In genomic region chr1:192091806-192092772, GRCm38 (mm10) we compare ENCODE assay signal across 8 mouse cellular contexts. TPM values are rescaled to one million over a fixed set of nuclear protein-coding genes. Genes with fewer than 3 reads are reported as not detected.
DNase-seq lines count a peak whose midpoint lies in the region; ATAC-seq and TF ChIP-seq lines count a peak whose summit lies in the region.

Gene Traf5, minus strand, starts transcription at chr1:192092559.

- H3K9me3 ChIP-seq in hindbrain, embryonic 16.5 days (ENCODE audit: control insufficient read depth, low read length) = no peaks in the 10 kb centered on the region

- intact Hi-C loops in left cerebral cortex, adult 2 months (cut with DNase I) = loop anchor here (1.0 to 2.0 kb wide), 2 partner anchors 15 to 101 kb away; no protein-coding TSS in a partner anchor

- H3K27me3 ChIP-seq in hindbrain, embryonic 16.5 days (replicated peaks; ENCODE audit: control insufficient read depth, insufficient read depth, low read length) = peaks cover 7% of the 10 kb centered on the region

- peak within 1 kb of the TSS; percentile 23; the same call in 1 of the 2 replicates for H3K27ac ChIP-seq in hindbrain, embryonic 16.5 days (ENCODE audit: low read depth, low read length)
- H3K27ac ChIP-seq in left cerebral cortex, adult 2 months = peak within 1 kb of the TSS; percentile 74

- H3K4me1 ChIP-seq in hindbrain, embryonic 16.5 days (ENCODE audit: control insufficient read depth, insufficient read depth, low read depth, low read length) = peaks cover 5% of the 10 kb centered on the region; the same call in 1 of the 2 replicates

- WGBS in hindbrain, embryonic 16.5 days = 3% methylated on average over 63 of the region's 63 CpGs

- H3K4me2 ChIP-seq in hindbrain, embryonic 16.5 days (ENCODE audit: low read length) = peak within 1 kb of the TSS; percentile 99

- peak; percentile 97 for ATAC-seq in hindbrain, embryonic 16.5 days
- ATAC-seq in megakaryocyte, adult 5-6 weeks (ENCODE audit: poor library complexity, severe bottlenecking) = peak; percentile 89

- H3K36me3 ChIP-seq in hindbrain, embryonic 16.5 days (ENCODE audit: control insufficient read depth, insufficient read depth, low read length) = no peaks in the 10 kb centered on the region

- peak; percentile 95 for DNase-seq in T-cell, adult 2 months (ENCODE audit: low spot score)
- DNase-seq in cerebellum, postnatal 36 days = peak; percentile 74 to 86
- peak; percentile 98 for DNase-seq in gastrocnemius, adult 18-20 months (ENCODE audit: low spot score)
- DNase-seq in left cerebral cortex, adult 2 months (ENCODE audit: extremely low spot score in 1 of 2, low spot score in 2 of 2) = peak; percentile 92 to 94
- DNase-seq in right cerebral cortex, adult 2 months (ENCODE audit: low spot score in 2 of 2) = peak; percentile 90
- peak; percentile 99 for DNase-seq in urinary bladder, postnatal 14 days (ENCODE audit: low spot score)

- TF ChIP-seq CTCF in left cerebral cortex, adult 2 months (IDR thresholded peaks at IDR 0.05) = no peak

- H3K9ac ChIP-seq in hindbrain, embryonic 16.5 days (ENCODE audit: low read depth, low read length) = peak within 1 kb of the TSS; percentile 74

- H3K4me3 ChIP-seq in hindbrain, embryonic 16.5 days (ENCODE audit: low read length) = peak within 1 kb of the TSS; percentile 71
- peak within 1 kb of the TSS; percentile 78 for H3K4me3 ChIP-seq in left cerebral cortex, adult 2 months

RNA-seq across cellular contexts. Expression of gene Traf5, which starts in this region (rescaled TPM):
- 1 to 10 TPM; 1.5 to 3.6 TPM for total RNA-seq in gastrocnemius, adult 18-20 months (2021)
- 2.2 and 2.5 TPM in 2 replicates for polyA plus RNA-seq in hindbrain, embryonic 16.5 days (2015; fragmentation: Nextera tagmentation; extraction: Ambion mirVana)
- 1 to 10 TPM; 4.5 to 7.6 TPM for total RNA-seq in left cerebral cortex, adult 2 months (2021)
- 26.7 and 33.1 TPM in 2 replicates for total RNA-seq in megakaryocyte, adult 5-6 weeks (2015)
- 15.8 and 18.9 TPM in 2 replicates for total RNA-seq in megakaryocyte, adult 5-6 weeks (2017)

Comparison
In these comparisons a context has a peak if more than half of its experiments do, and no peak if none do; other contexts are left out.
1. Peak in every context shown above with its lines: DNase-seq, ATAC-seq, H3K4me3 ChIP-seq and H3K27ac ChIP-seq.